Mouse (Mus musculus) hindbrain, postnatal 0 days (tissue): ENCODE measurements at regions not wholly inside any gene's neighbourhood (a gene's known extent, or its start where the extent isn't known, plus 50 kb on each side); places are given as distances from the start of the nearest gene placed in this dataset.

Experiments
- ATAC-seq: fragments of 200-750 bp; cut with Nextera tagmentation; 2 replicates; pipeline ENCODE4 v1.8.0; 2017; ENCODE audit warnings: mild to moderate bottlenecking, moderate TSS enrichment, moderate library complexity
- DNase-seq: peaks from one replicate; pipeline ENCODE4 v3.0.0-alpha.2; 2015; ENCODE audit warnings: low spot score
- H3K27ac ChIP-seq: fragments of 300-500 bp; sonication (generic); 2 replicates; pipeline ENCODE4 v1.5.1; 2014; ENCODE audit warnings: mild to moderate bottlenecking
- H3K27me3 ChIP-seq: fragments of 300-500 bp; sonication (generic); 2 replicates; pipeline ENCODE4 v1.6.1; 2014; ENCODE audit warnings: low read length, mixed read lengths; ENCODE audit not compliant: insufficient read depth
- H3K36me3 ChIP-seq: fragments of 300-500 bp; sonication (generic); 2 replicates; pipeline ENCODE4 v1.6.1; 2014; ENCODE audit warnings: low read length, mixed read lengths; ENCODE audit not compliant: insufficient read depth
- H3K4me1 ChIP-seq: fragments of 300-500 bp; sonication (generic); 2 replicates; pipeline ENCODE4 v1.6.1; 2014; ENCODE audit warnings: antibody characterized with exemption, low read length, mixed read lengths; ENCODE audit not compliant: insufficient read depth
- H3K4me2 ChIP-seq: fragments of 300-500 bp; sonication (generic); 2 replicates; pipeline ENCODE4 v1.6.1; 2014; ENCODE audit warnings: low read depth, mild to moderate bottlenecking, low read length, moderate library complexity, mixed read lengths
- H3K4me3 ChIP-seq: fragments of 300-500 bp; sonication (generic); 2 replicates; pipeline ENCODE4 v1.5.1; 2014; ENCODE audit warnings: low read length
- H3K9ac ChIP-seq: fragments of 300-500 bp; sonication (generic); replicated peaks from 2 replicates; pipeline ENCODE4 v1.6.1; 2014; ENCODE audit warnings: mild to moderate bottlenecking, low read length, moderate library complexity, mixed read lengths
- H3K9me3 ChIP-seq: fragments of 300-500 bp; sonication (generic); 2 replicates; pipeline ENCODE4 v1.6.1; 2016; ENCODE audit warnings: low read length, mixed read lengths
- CTCF ChIP-seq: IDR thresholded peaks from 2 replicates; pipeline ENCODE4 v1.5.1; 2016; ENCODE audit warnings: antibody characterized with exemption, control low read depth, low read depth
- WGBS: fragments of 180-500 bp; shearing (Covaris S2); extraction: QIAGEN DNeasy Blood & Tissue Kit; methylation state at CpG from one replicate; pipeline ENCODE4 v1.1.7; 2014; 5-methylcytosine and 5-hydroxymethylcytosine counted together

GRCm38 (mm10) chr12:70706806-70707628, 118.3 kb upstream of the Frmd6 start:
- WGBS: 87% methylated on average over 11 of the region's 11 CpGs
- no peak for TF ChIP-seq CTCF
- H3K27me3 ChIP-seq: no peaks in the 10 kb centered on the region
- no peak for DNase-seq
- no peak overlapping the region for H3K9ac ChIP-seq
- ATAC-seq: no peak
- no peaks in the 10 kb centered on the region for H3K36me3 ChIP-seq
- H3K4me1 ChIP-seq: no peaks in the 10 kb centered on the region
- no peak overlapping the region for H3K4me2 ChIP-seq
- no peaks in the 10 kb centered on the region for H3K9me3 ChIP-seq
- H3K4me3 ChIP-seq: no peak overlapping the region
- H3K27ac ChIP-seq: no peak overlapping the region

DNA sequence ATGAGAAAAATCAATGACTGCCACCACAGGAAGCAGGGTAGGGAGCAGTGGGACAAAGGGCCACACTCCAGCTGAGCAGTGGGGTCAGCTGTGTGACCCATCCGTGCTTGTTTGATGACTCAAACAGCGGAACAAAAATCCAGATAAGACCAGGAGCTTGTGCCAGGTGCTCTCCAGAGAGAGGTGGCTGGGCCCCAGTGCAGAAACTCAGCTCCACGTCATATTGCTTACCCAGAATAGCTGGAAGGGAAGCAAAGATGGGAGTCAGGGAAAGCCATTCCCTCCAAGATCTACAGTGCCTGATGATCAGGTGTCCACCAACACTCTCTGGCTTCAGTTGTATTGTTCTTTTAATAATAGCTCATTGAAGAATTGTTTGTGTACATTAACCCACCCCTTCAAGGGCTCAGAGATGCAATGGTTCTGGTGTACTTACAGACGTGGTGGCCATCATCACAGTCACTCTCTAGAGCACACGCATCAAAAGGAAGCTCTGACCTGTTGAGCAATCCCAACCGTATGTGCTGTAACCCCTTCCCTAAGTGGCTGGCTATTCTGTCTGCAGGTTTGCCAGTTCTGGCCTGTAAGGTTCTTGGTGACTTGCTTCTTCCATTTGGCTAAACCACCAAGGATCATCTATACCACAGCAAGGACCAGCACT, 117.6 kb upstream of the Frmd6 start:
- 63% methylated on average over 6 of the region's 6 CpGs for whole genome bisulfite sequencing
- Histone ChIP-seq H3K4me3 (no peak overlapping the region), H3K4me1 (no peaks in the 10 kb centered on the region), H3K9ac (no peak overlapping the region), H3K27me3 (no peaks in the 10 kb centered on the region), H3K4me2 (no peak overlapping the region), H3K36me3 (no peaks in the 10 kb centered on the region), H3K27ac (no peak overlapping the region), H3K9me3 (no peaks in the 10 kb centered on the region)
- TF ChIP-seq CTCF: no peak
- DNase-seq (no peak), ATAC-seq (no peak)

DNA sequence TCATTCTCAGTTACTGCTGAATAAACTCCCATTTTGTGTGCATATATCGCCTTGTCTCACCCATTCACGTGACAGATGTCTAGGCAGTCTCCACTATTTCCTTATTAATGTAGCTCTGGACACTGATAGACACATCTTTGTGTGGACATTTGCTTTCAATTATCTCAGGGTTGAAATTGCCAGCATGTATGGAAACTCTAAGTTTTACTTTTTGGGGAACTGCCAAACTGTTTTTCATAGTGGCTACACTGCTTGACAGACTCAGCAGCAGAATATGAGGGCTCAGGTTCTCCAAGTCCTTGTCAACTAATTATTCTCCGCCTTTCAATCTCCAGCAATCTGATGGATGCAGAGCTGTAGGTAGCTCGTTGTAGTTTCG, 117.0 kb upstream of the Frmd6 start:
- DNase-seq: no peak
- no peak overlapping the region for H3K27ac ChIP-seq
- 83% methylated on average over 5 of the region's 5 CpGs for WGBS
- TF ChIP-seq CTCF: no peak
- H3K9ac ChIP-seq: no peak overlapping the region
- no peak overlapping the region for H3K4me3 ChIP-seq
- no peaks in the 10 kb centered on the region for H3K27me3 ChIP-seq
- no peaks in the 10 kb centered on the region for H3K36me3 ChIP-seq
- no peak overlapping the region for H3K4me2 ChIP-seq
- no peak for ATAC-seq
- H3K9me3 ChIP-seq: no peaks in the 10 kb centered on the region
- no peaks in the 10 kb centered on the region for H3K4me1 ChIP-seq

DNA sequence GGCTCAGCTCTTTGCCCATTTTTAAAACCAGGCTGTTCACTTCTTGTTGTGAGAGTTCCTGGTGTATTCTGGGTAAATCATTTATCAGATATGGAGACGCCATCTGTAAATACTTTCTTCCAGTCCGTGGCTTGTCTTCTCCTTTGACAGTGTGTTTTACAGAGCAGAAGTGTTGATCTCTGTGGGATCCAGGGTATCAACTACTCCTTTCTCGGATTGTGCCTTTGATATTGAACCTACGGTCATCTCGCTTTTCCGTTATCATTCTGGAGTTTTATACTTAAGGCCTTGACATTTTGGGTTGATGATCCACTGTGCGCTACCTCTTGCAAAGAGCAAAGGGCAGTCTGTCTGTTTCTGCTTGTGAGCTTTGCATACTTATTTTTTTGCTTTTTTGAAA, 115.0 kb upstream of the Frmd6 start:
- Histone ChIP-seq H3K27ac (no peak overlapping the region), H3K9me3 (no peaks in the 10 kb centered on the region), H3K36me3 (no peaks in the 10 kb centered on the region), H3K4me2 (no peak overlapping the region), H3K4me3 (no peak overlapping the region), H3K4me1 (no peaks in the 10 kb centered on the region), H3K9ac (no peak overlapping the region), H3K27me3 (no peaks in the 10 kb centered on the region)
- WGBS: 92% methylated on average over 7 of the region's 7 CpGs
- DNase-seq: no peak
- TF ChIP-seq CTCF: no peak
- no peak for ATAC-seq

DNA sequence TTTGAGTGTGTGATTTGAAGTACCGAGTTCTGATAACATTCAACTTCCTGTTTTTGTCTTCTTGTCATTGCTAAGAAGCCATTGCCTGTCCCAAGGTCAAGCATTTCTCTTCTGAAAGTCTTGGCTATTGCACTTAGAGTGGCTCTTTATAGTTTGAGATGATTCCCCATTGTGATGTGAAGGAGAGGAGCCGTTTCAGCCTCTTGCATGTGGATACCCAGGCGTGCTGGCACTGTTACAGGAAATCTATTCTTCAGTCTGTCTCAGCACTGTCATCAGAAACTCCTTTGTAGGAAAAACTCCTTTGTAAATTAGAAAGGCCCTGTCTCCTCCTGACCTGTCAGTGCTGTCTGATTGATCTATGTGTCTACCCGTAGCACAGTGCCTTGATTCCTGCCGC, 114.3 kb upstream of the Frmd6 start:
- Histone ChIP-seq H3K9me3 (no peaks in the 10 kb centered on the region), H3K27ac (no peak overlapping the region), H3K27me3 (no peaks in the 10 kb centered on the region), H3K9ac (no peak overlapping the region), H3K4me1 (no peaks in the 10 kb centered on the region), H3K4me2 (no peak overlapping the region), H3K36me3 (no peaks in the 10 kb centered on the region), H3K4me3 (no peak overlapping the region)
- ATAC-seq (no peak), DNase-seq (no peak)
- 52% methylated on average over 5 of the region's 5 CpGs for WGBS
- TF ChIP-seq CTCF: no peak

GRCm38 (mm10) chr12:70712322-70713024, 112.8 kb upstream of the Frmd6 start:
- Histone ChIP-seq H3K36me3 (no peaks in the 10 kb centered on the region), H3K4me2 (no peak overlapping the region), H3K27ac (no peak overlapping the region; the same call in 1 of the 2 replicates), H3K9me3 (no peaks in the 10 kb centered on the region), H3K4me1 (no peaks in the 10 kb centered on the region), H3K27me3 (no peaks in the 10 kb centered on the region), H3K4me3 (no peak overlapping the region), H3K9ac (no peak overlapping the region)
- no peak for TF ChIP-seq CTCF
- 50% methylated on average over 5 of the region's 5 CpGs for WGBS
- ATAC-seq (no peak), DNase-seq (no peak)
